Mouse (Mus musculus): ENCODE measurements around the gene Vkorc1l1. TPM values are rescaled to one million over a fixed set of nuclear protein-coding genes. Genes with fewer than 3 reads are reported as not detected.

Gene Vkorc1l1
- total and polyA plus RNA-seq, 2 experiments from 2014 or later = 22.0 to 52.8 TPM

DNA sequence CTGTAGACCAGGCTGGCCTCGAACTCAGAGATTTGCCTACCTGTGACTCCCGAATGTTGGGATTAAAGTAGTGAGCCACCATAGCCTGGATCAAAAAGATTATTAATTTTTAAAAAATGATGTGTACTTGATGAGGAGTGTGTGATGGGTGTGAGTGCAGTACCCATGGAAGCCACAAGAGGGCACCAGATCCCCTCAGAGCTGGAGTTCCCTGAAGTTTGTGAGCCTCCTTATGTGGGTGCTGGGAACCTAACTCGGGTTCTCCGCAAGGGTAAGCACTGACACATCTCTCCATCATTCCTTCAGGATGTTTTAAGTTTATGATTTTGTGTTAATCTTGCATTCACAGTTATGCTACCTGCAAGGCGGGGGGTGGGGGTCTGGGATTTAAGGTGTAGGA, 69.2 kb downstream of the Vkorc1l1 start:
- peaks cover 5% of the 10 kb centered on the region; the same call in 1 of the 2 replicates for H3K36me3 ChIP-seq (ENCODE audit: insufficient read depth)
- no peaks in the 10 kb centered on the region for H3K9me3 ChIP-seq (ENCODE audit: low read length)
- no peak for ATAC-seq
- no peak overlapping the region for H3K4me3 ChIP-seq (ENCODE audit: low read depth, low read length)
- no peak overlapping the region for H3K27ac ChIP-seq (ENCODE audit: low read depth, low read length)
- DNase-seq = no peak
- TF ChIP-seq CTCF (IDR thresholded peaks at IDR 0.05; ENCODE audit: low read depth) = peak; percentile 50
- H3K4me1 ChIP-seq (ENCODE audit: insufficient read depth) = no peaks in the 10 kb centered on the region
- H3K27me3 ChIP-seq (ENCODE audit: insufficient read depth, low read length) = no peaks in the 10 kb centered on the region
- no peak overlapping the region for H3K4me2 ChIP-seq (ENCODE audit: low read depth)
- H3K9ac ChIP-seq = no peak overlapping the region
- WGBS = 94% methylated on average over 5 of the region's 5 CpGs

- H3K4me1 ChIP-seq (ENCODE audit: insufficient read depth) = no peaks in the 10 kb centered on the region
- H3K4me2 ChIP-seq (ENCODE audit: low read depth) = no peak overlapping the region
- ATAC-seq = no peak
- DNase-seq = no peak
- H3K27me3 ChIP-seq (ENCODE audit: insufficient read depth, low read length) = no peaks in the 10 kb centered on the region
- peaks cover 11% of the 10 kb centered on the region; the same call in 1 of the 2 replicates for H3K36me3 ChIP-seq (ENCODE audit: insufficient read depth)
- TF ChIP-seq CTCF (IDR thresholded peaks at IDR 0.05; ENCODE audit: low read depth) = no peak
- H3K4me3 ChIP-seq (ENCODE audit: low read depth, low read length) = no peak overlapping the region
- no peaks in the 10 kb centered on the region for H3K9me3 ChIP-seq (ENCODE audit: low read length)
- no peak overlapping the region for H3K9ac ChIP-seq
- no peak overlapping the region for H3K27ac ChIP-seq (ENCODE audit: low read depth, low read length)
- 100% methylated on average over 3 of the region's 3 CpGs for WGBS
These were observed 73.3 kb downstream of the Vkorc1l1 start for GRCm38 (mm10) chr5:130015104-130015503.

- ATAC-seq = no peak
- H3K4me1 ChIP-seq (ENCODE audit: insufficient read depth) = peaks cover 3% of the 10 kb centered on the region; the same call in 1 of the 2 replicates
- no peak for DNase-seq
- H3K4me3 ChIP-seq (ENCODE audit: low read depth, low read length) = no peak overlapping the region
- H3K27ac ChIP-seq (ENCODE audit: low read depth, low read length) = no peak overlapping the region
- H3K9me3 ChIP-seq (ENCODE audit: low read length) = no peaks in the 10 kb centered on the region
- 82% methylated on average over 8 of the region's 8 CpGs for WGBS
- no peak overlapping the region for H3K9ac ChIP-seq
- no peak overlapping the region for H3K4me2 ChIP-seq (ENCODE audit: low read depth)
- TF ChIP-seq CTCF (IDR thresholded peaks at IDR 0.05; ENCODE audit: low read depth) = no peak
- no peaks in the 10 kb centered on the region for H3K27me3 ChIP-seq (ENCODE audit: insufficient read depth, low read length)
- H3K36me3 ChIP-seq (ENCODE audit: insufficient read depth) = peaks cover 6% of the 10 kb centered on the region; the same call in 1 of the 2 replicates
These were observed 77.7 kb downstream of the Vkorc1l1 start for GRCm38 (mm10) chr5:130019461-130019860.

GRCm38 (mm10) chr5:130021361-130021966, 79.7 kb downstream of the Vkorc1l1 start:
- Histone ChIP-seq H3K4me3 (ENCODE audit: low read depth, low read length) (no peak overlapping the region), H3K9me3 (ENCODE audit: low read length) (no peaks in the 10 kb centered on the region), H3K36me3 (ENCODE audit: insufficient read depth) (peaks cover 3% of the 10 kb centered on the region; the same call in 1 of the 2 replicates), H3K27ac (ENCODE audit: low read depth, low read length) (no peak overlapping the region), H3K4me1 (ENCODE audit: insufficient read depth) (peaks cover 3% of the 10 kb centered on the region; the same call in 1 of the 2 replicates), H3K4me2 (ENCODE audit: low read depth) (no peak overlapping the region), H3K27me3 (ENCODE audit: insufficient read depth, low read length) (no peaks in the 10 kb centered on the region), H3K9ac (no peak overlapping the region)
- DNase-seq (no peak), ATAC-seq (no peak)
- 61% methylated on average over 5 of the region's 5 CpGs for WGBS
- no peak for TF ChIP-seq CTCF (IDR thresholded peaks at IDR 0.05; ENCODE audit: low read depth)

DNA sequence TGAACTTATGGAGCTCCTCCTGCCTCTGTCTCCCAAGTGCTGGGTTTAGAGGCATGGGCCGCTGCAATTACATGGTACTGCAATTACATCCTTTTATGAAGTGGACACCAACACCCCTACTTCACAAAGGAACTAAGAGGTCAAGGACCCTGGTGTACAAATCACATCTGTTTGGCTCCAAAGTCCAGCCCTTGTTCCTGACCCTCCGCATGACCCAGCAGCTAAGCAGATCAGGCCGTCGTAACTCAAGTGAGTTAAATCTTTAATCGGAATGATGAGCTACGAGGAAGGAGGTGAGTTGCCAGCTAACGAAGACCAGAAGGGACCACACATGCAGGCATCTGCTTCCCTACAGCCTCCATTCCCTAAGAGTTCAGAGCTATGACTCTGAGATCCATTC, 80.6 kb downstream of the Vkorc1l1 start:
- Histone ChIP-seq H3K9ac (no peak overlapping the region), H3K9me3 (ENCODE audit: low read length) (no peaks in the 10 kb centered on the region), H3K4me2 (ENCODE audit: low read depth) (no peak overlapping the region), H3K27ac (ENCODE audit: low read depth, low read length) (no peak overlapping the region), H3K27me3 (ENCODE audit: insufficient read depth, low read length) (no peaks in the 10 kb centered on the region), H3K4me1 (ENCODE audit: insufficient read depth) (peaks cover 3% of the 10 kb centered on the region; the same call in 1 of the 2 replicates), H3K4me3 (ENCODE audit: low read depth, low read length) (no peak overlapping the region), H3K36me3 (ENCODE audit: insufficient read depth) (peaks cover 3% of the 10 kb centered on the region; the same call in 1 of the 2 replicates)
- 81% methylated on average over 7 of the region's 7 CpGs for WGBS
- no peak for DNase-seq
- ATAC-seq = no peak
- no peak for TF ChIP-seq CTCF (IDR thresholded peaks at IDR 0.05; ENCODE audit: low read depth)

GRCm38 (mm10) chr5:130023067-130023766, 81.4 kb downstream of the Vkorc1l1 start:
- Histone ChIP-seq H3K9ac (peak overlapping the region; percentile 66; the same call in 1 of the 2 replicates), H3K27ac (ENCODE audit: low read depth, low read length) (peak overlapping the region; percentile 1; the same call in 1 of the 2 replicates), H3K27me3 (ENCODE audit: insufficient read depth, low read length) (no peaks in the 10 kb centered on the region), H3K4me2 (ENCODE audit: low read depth) (peak overlapping the region; percentile 96), H3K4me1 (ENCODE audit: insufficient read depth) (peaks cover 3% of the 10 kb centered on the region; the same call in 1 of the 2 replicates), H3K4me3 (ENCODE audit: low read depth, low read length) (peak overlapping the region; percentile 58), H3K36me3 (ENCODE audit: insufficient read depth) (no peaks in the 10 kb centered on the region), H3K9me3 (ENCODE audit: low read length) (no peaks in the 10 kb centered on the region)
- ATAC-seq (no peak), DNase-seq (no peak)
- no peak for TF ChIP-seq CTCF (IDR thresholded peaks at IDR 0.05; ENCODE audit: low read depth)
- 40% methylated on average over 12 of the region's 12 CpGs for WGBS
